Mouse (Mus musculus): ENCODE measurements at regions not wholly inside any gene's neighbourhood (a gene's known extent, or its start where the extent isn't known, plus 50 kb on each side); places are given as distances from the start of the nearest gene placed in this dataset.
A peak's percentile ranks its signal among the peaks of the same experiment; 100 is the strongest.

GRCm38 (mm10) chr9:78879955-78880642, 264.8 kb downstream of the Cd109 start:
- Histone ChIP-seq H3K27ac (ENCODE audit: low read depth, low read length) (peak overlapping the region; percentile 89), H3K4me3 (ENCODE audit: low read depth, low read length) (no peak overlapping the region), H3K27me3 (ENCODE audit: control insufficient read depth, insufficient read depth, low read length) (no peaks in the 10 kb centered on the region), H3K9me3 (ENCODE audit: control insufficient read depth, low read length) (no peaks in the 10 kb centered on the region), H3K4me2 (peak overlapping the region; percentile 13; the same call in 1 of the 2 replicates), H3K4me1 (ENCODE audit: control insufficient read depth, insufficient read depth, low read length) (peaks cover 15% of the 10 kb centered on the region), H3K9ac (ENCODE audit: low read length) (peak overlapping the region; percentile 18), H3K36me3 (ENCODE audit: control insufficient read depth, insufficient read depth, low read length) (no peaks in the 10 kb centered on the region)
- ATAC-seq (ENCODE audit: low FRiP score) (peak; percentile 90), DNase-seq (ENCODE audit: low spot score, missing footprints) (peak; percentile 89)
- WGBS, result 32% methylated on average over 6 of the region's 6 CpGs

DNA sequence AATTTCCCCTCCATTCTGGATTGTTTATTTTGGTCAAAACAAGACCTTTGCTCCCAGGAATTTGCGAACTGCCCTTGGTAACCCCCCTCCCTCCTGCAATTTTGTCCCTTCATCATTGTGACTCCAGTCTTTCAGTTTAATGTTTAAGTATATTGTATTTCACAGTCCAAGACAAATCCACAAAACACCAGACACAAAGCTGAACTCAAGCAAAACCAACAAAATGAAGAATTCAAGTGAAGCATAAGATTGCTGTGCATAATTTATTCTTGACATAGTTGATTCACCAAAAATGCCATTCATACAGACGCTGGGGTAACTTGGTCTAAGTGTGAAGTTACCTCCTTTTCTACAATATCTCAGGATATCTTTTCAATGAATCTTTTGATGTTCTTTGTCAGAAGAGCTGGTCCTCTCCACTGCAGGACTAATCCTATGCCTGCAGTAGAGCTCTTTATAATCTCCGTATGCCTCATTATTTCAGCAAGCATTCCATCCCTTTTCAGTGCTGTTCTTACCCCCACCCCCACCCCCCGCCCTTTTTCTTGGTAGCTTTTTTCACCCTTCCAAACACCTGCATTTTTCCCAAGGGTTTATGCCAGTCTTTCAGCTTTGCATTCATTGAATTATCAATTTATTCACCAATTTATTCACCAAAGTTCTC, 265.4 kb downstream of the Cd109 start:
- WGBS, result 19% methylated on average over 4 of the region's 4 CpGs
- H3K27me3 ChIP-seq (ENCODE audit: control insufficient read depth, insufficient read depth, low read length), result no peaks in the 10 kb centered on the region
- H3K4me1 ChIP-seq (ENCODE audit: control insufficient read depth, insufficient read depth, low read length), result peaks cover 15% of the 10 kb centered on the region
- ATAC-seq (ENCODE audit: low FRiP score) (peak; percentile 83), DNase-seq (ENCODE audit: low spot score, missing footprints) (peak; percentile 91)
- peak overlapping the region; percentile 89 for H3K27ac ChIP-seq (ENCODE audit: low read depth, low read length)
- H3K9me3 ChIP-seq (ENCODE audit: control insufficient read depth, low read length), result no peaks in the 10 kb centered on the region
- no peaks in the 10 kb centered on the region for H3K36me3 ChIP-seq (ENCODE audit: control insufficient read depth, insufficient read depth, low read length)
- H3K4me2 ChIP-seq, result no peak overlapping the region
- no peak overlapping the region for H3K4me3 ChIP-seq (ENCODE audit: low read depth, low read length)
- peak overlapping the region; percentile 18; the same call in 1 of the 2 replicates for H3K9ac ChIP-seq (ENCODE audit: low read length)

DNA sequence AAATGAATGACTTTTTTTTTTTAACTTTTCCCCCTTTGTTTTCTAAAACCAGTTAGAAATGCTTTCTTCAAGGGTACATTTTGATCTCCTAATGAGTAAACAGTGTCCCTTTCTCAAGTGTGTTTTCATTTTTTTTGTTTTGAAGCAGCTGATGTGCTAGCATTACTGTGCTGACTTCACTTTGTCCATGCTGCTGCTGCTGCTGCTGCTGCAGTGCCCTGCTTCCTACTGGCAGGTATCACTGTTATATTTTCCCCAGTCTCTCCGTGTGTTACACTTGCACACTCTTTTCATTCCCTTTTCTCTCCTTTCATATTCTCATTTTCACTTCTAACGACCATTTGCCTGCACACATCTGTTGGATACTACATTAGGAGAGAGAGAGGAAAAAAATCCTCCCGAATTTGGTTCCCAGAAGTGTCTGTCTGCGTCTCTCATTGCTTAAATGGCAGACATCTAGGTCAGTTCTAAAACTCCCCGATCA, 266.0 kb downstream of the Cd109 start:
- H3K4me1 ChIP-seq (ENCODE audit: control insufficient read depth, insufficient read depth, low read length), result peaks cover 15% of the 10 kb centered on the region
- 59% methylated on average over 5 of the region's 5 CpGs for WGBS
- H3K36me3 ChIP-seq (ENCODE audit: control insufficient read depth, insufficient read depth, low read length), result no peaks in the 10 kb centered on the region
- peak overlapping the region; percentile 49; the same call in 1 of the 2 replicates for H3K27ac ChIP-seq (ENCODE audit: low read depth, low read length)
- DNase-seq (ENCODE audit: low spot score, missing footprints), result peak; percentile 91
- peak; percentile 34; the same call in 1 of the 2 replicates for ATAC-seq (ENCODE audit: low FRiP score)
- H3K9me3 ChIP-seq (ENCODE audit: control insufficient read depth, low read length), result no peaks in the 10 kb centered on the region
- H3K27me3 ChIP-seq (ENCODE audit: control insufficient read depth, insufficient read depth, low read length), result no peaks in the 10 kb centered on the region
- no peak overlapping the region for H3K4me2 ChIP-seq
- no peak overlapping the region for H3K9ac ChIP-seq (ENCODE audit: low read length)
- H3K4me3 ChIP-seq (ENCODE audit: low read depth, low read length), result no peak overlapping the region

DNA sequence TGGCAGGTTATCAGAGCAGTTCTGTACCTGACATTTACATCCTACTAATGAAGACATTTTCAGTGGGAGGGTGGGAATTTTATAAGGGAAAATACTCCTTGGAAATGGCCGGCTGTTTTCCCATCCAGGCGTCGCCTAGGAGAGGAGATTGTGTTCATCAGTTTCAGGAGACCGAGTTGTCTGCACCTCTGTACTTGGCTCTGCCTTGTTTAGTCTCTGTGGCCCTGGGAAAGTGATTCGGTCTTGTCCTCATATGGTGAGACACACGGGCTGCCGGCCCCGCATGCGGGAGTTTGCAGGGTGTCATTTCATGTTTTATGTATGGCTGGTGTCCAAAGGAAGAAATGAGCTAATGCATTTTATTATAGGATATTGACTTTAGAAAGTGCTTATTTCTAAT, 287.9 kb downstream of the Cd109 start:
- H3K4me3 ChIP-seq (ENCODE audit: low read depth, low read length), result no peak overlapping the region
- ATAC-seq (ENCODE audit: low FRiP score) (no peak), DNase-seq (ENCODE audit: low spot score, missing footprints) (peak; percentile 61)
- H3K36me3 ChIP-seq (ENCODE audit: control insufficient read depth, insufficient read depth, low read length), result no peaks in the 10 kb centered on the region
- no peaks in the 10 kb centered on the region for H3K9me3 ChIP-seq (ENCODE audit: control insufficient read depth, low read length)
- no peak overlapping the region for H3K9ac ChIP-seq (ENCODE audit: low read length)
- H3K4me1 ChIP-seq (ENCODE audit: control insufficient read depth, insufficient read depth, low read length), result no peaks in the 10 kb centered on the region
- WGBS, result 83% methylated on average over 9 of the region's 9 CpGs
- no peaks in the 10 kb centered on the region for H3K27me3 ChIP-seq (ENCODE audit: control insufficient read depth, insufficient read depth, low read length)
- H3K4me2 ChIP-seq, result no peak overlapping the region
- H3K27ac ChIP-seq (ENCODE audit: low read depth, low read length), result no peak overlapping the region

DNA sequence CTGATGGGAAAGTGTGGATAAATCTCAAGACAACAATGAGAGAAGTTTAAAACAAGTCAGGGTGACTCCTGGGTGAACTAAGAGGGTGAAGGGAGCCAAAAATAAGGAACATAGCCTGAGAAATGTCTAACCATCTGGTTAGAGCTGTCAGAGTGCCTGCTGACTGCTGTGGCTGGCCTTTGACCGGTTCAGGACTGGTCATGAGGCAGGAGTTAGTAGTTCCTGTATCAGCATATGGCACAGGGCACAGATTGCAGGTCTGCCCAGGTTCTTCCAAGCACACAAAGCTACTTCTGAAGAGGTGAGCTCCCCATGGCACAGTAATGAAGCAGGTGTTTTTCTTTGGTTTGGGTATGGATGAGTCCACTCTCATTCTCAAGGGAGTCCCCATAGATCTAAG, 302.0 kb downstream of the Cd109 start:
- Histone ChIP-seq H3K4me1 (ENCODE audit: control insufficient read depth, insufficient read depth, low read length) (no peaks in the 10 kb centered on the region), H3K4me3 (ENCODE audit: low read depth, low read length) (no peak overlapping the region), H3K4me2 (no peak overlapping the region), H3K36me3 (ENCODE audit: control insufficient read depth, insufficient read depth, low read length) (no peaks in the 10 kb centered on the region), H3K9ac (ENCODE audit: low read length) (no peak overlapping the region), H3K27ac (ENCODE audit: low read depth, low read length) (no peak overlapping the region), H3K27me3 (ENCODE audit: control insufficient read depth, insufficient read depth, low read length) (no peaks in the 10 kb centered on the region), H3K9me3 (ENCODE audit: control insufficient read depth, low read length) (no peaks in the 10 kb centered on the region)
- 76% methylated on average over 1 of the region's 1 CpGs for WGBS
- ATAC-seq (ENCODE audit: low FRiP score) (no peak), DNase-seq (ENCODE audit: low spot score, missing footprints) (no peak)

GRCm38 (mm10) chr9:78925977-78926593, 310.7 kb downstream of the Cd109 start:
- DNase-seq (ENCODE audit: low spot score, missing footprints) (no peak), ATAC-seq (ENCODE audit: low FRiP score) (no peak)
- H3K9ac ChIP-seq (ENCODE audit: low read length), result no peak overlapping the region
- WGBS, result 85% methylated on average over 7 of the region's 7 CpGs
- H3K27ac ChIP-seq (ENCODE audit: low read depth, low read length), result no peak overlapping the region
- H3K27me3 ChIP-seq (ENCODE audit: control insufficient read depth, insufficient read depth, low read length), result no peaks in the 10 kb centered on the region
- H3K9me3 ChIP-seq (ENCODE audit: control insufficient read depth, low read length), result no peaks in the 10 kb centered on the region
- H3K4me3 ChIP-seq (ENCODE audit: low read depth, low read length), result no peak overlapping the region
- H3K4me1 ChIP-seq (ENCODE audit: control insufficient read depth, insufficient read depth, low read length), result no peaks in the 10 kb centered on the region
- H3K4me2 ChIP-seq, result no peak overlapping the region
- no peaks in the 10 kb centered on the region for H3K36me3 ChIP-seq (ENCODE audit: control insufficient read depth, insufficient read depth, low read length)

DNA sequence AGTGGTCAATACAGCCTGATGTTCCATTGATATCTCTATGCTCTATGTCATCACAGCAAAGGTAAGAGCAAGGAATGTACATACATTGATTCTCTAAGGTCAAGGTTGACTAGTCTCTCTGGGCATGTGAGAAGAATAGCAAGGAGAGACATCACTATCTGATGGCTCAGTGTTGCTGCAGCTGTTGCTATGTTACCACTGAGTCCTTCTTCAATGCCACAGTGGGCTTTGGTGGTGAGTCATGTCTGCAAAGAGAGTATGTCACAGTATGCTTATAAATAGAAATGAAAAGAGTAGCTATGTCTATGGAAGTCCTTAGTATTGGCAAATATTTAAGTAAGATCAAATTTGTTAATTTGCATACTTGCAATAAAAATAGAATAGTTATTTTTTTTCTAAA, 326.3 kb downstream of the Cd109 start:
- H3K27me3 ChIP-seq (ENCODE audit: control insufficient read depth, insufficient read depth, low read length), result no peaks in the 10 kb centered on the region
- no peaks in the 10 kb centered on the region for H3K9me3 ChIP-seq (ENCODE audit: control insufficient read depth, low read length)
- H3K9ac ChIP-seq (ENCODE audit: low read length), result no peak overlapping the region
- no peaks in the 10 kb centered on the region for H3K4me1 ChIP-seq (ENCODE audit: control insufficient read depth, insufficient read depth, low read length)
- no peak overlapping the region for H3K27ac ChIP-seq (ENCODE audit: low read depth, low read length)
- no peak overlapping the region for H3K4me3 ChIP-seq (ENCODE audit: low read depth, low read length)
- no peaks in the 10 kb centered on the region for H3K36me3 ChIP-seq (ENCODE audit: control insufficient read depth, insufficient read depth, low read length)
- DNase-seq (ENCODE audit: low spot score, missing footprints) (no peak), ATAC-seq (ENCODE audit: low FRiP score) (no peak)
- no peak overlapping the region for H3K4me2 ChIP-seq

GRCm38 (mm10) chr9:78964813-78965212, 349.5 kb downstream of the Cd109 start:
- Histone ChIP-seq H3K4me1 (ENCODE audit: control insufficient read depth, insufficient read depth, low read length) (no peaks in the 10 kb centered on the region), H3K27ac (ENCODE audit: low read depth, low read length) (no peak overlapping the region), H3K9ac (ENCODE audit: low read length) (no peak overlapping the region), H3K27me3 (ENCODE audit: control insufficient read depth, insufficient read depth, low read length) (no peaks in the 10 kb centered on the region), H3K4me2 (no peak overlapping the region), H3K36me3 (ENCODE audit: control insufficient read depth, insufficient read depth, low read length) (no peaks in the 10 kb centered on the region), H3K4me3 (ENCODE audit: low read depth, low read length) (no peak overlapping the region), H3K9me3 (ENCODE audit: control insufficient read depth, low read length) (no peaks in the 10 kb centered on the region)
- WGBS, result 24% methylated on average over 1 of the region's 1 CpGs
- ATAC-seq (ENCODE audit: low FRiP score), result no peak
- no peak for DNase-seq (ENCODE audit: low spot score, missing footprints)

Measured in midbrain, embryonic 11.5 days (tissue).